Mouse (Mus musculus) heart, postnatal 10 days (tissue): ENCODE data around the gene Vav2. TPM values are rescaled to one million over a fixed set of nuclear protein-coding genes. Genes with fewer than 3 reads are reported as not detected.

ENCODE experiments used
- DNase-seq, 2 experiments: peaks; one replicate each; pipeline ENCODE4 v3.0.0; 2021
- intact Hi-C: fragments of 180-260 bp; cut with DNase I; formaldehyde crosslinking; loops from one replicate; pipeline ENCODE4 v1.15.1; 2025
- total RNA-seq, 2 experiments: library from RNA; stranded (reverse); gene quantifications; 2 replicates each; pipeline ENCODE4 v1.2.3; 2021

Gene Vav2
- total RNA-seq, 2 experiments from 2014 or later, result 13.1 to 14.4 TPM

- DNase-seq, result peak; percentile 87 to 93
- intact Hi-C loops, result loop anchor here (1.0 to 5.0 kb wide), 2 partner anchors 139 to 478 kb away; no protein-coding TSS in a partner anchor
Measured at GRCm38 (mm10) chr2:27289019-27289418, 137.8 kb downstream of the Vav2 start.

- DNase-seq, result no peak
- intact Hi-C loops, result loop anchor here (5.0 kb wide), 1 partner anchor 480 kb away; no protein-coding TSS in a partner anchor
Measured at GRCm38 (mm10) chr2:27286971-27287710, 139.7 kb downstream of the Vav2 start.

- DNase-seq, result no peak
- intact Hi-C loops, result no loop called here
Measured at GRCm38 (mm10) chr2:27284441-27284840, 142.4 kb downstream of the Vav2 start.

GRCm38 (mm10) chr2:27281771-27282170 is 145.1 kb downstream of the Vav2 start:
- intact Hi-C loops, result loop anchor here (2.0 kb wide), 1 partner anchor 147 kb away; no protein-coding TSS in a partner anchor

GRCm38 (mm10) chr2:27280920-27281611 is 145.8 kb downstream of the Vav2 start:
- intact Hi-C loops, result loop anchor here (2.0 kb wide), 1 partner anchor 148 kb away; no protein-coding TSS in a partner anchor
- DNase-seq, result peak; percentile 75 to 86

More at GRCm38 (mm10) chr2:27281771-27282170, 145.1 kb downstream of the Vav2 start:
- no peak for DNase-seq

GRCm38 (mm10) chr2:27278859-27279258 is 148.0 kb downstream of the Vav2 start:
- intact Hi-C loops, result no loop called here
- no peak for DNase-seq

GRCm38 (mm10) chr2:27268325-27268724 is 158.5 kb downstream of the Vav2 start:
- no peak for DNase-seq
- intact Hi-C loops, result no loop called here

GRCm38 (mm10) chr2:27265819-27266218 is 161.0 kb downstream of the Vav2 start:
- no peak for DNase-seq
- intact Hi-C loops, result no loop called here

GRCm38 (mm10) chr2:27262984-27263383 is 163.8 kb downstream of the Vav2 start:
- intact Hi-C loops, result no loop called here

GRCm38 (mm10) chr2:27251434-27251833 is 175.4 kb downstream of the Vav2 start:
- intact Hi-C loops, result no loop called here
- DNase-seq, result no peak

More at GRCm38 (mm10) chr2:27262984-27263383, 163.8 kb downstream of the Vav2 start:
- DNase-seq, result peak in 1 of 2 experiments; percentile 19

- intact Hi-C loops, result no loop called here
- no peak for DNase-seq
Measured at GRCm38 (mm10) chr2:27248211-27248610, 178.6 kb downstream of the Vav2 start, which contains the start of gene Sardh. Gene Sardh, minus strand, starts transcription at chr2:27248337.

- intact Hi-C loops, result no loop called here
- no peak for DNase-seq
Measured at GRCm38 (mm10) chr2:27247487-27247863, 179.4 kb downstream of the Vav2 start.

GRCm38 (mm10) chr2:27246712-27247486 is 179.9 kb downstream of the Vav2 start:
- intact Hi-C loops, result no loop called here
- DNase-seq, result peak; percentile 92 to 94

- intact Hi-C loops, result no loop called here
- no peak for DNase-seq
Measured at GRCm38 (mm10) chr2:27245947-27246346, 180.9 kb downstream of the Vav2 start.

GRCm38 (mm10) chr2:27237342-27237741 is 189.5 kb downstream of the Vav2 start:
- intact Hi-C loops, result loop anchor here (1.0 to 5.0 kb wide), 5 partner anchors 194 to 591 kb away; no protein-coding TSS in a partner anchor
- peak; percentile 74 to 86 for DNase-seq

- intact Hi-C loops, result loop anchor here (2.0 to 5.0 kb wide), 5 partner anchors 113 to 589 kb away; no protein-coding TSS in a partner anchor
- DNase-seq, result peak; percentile 83 to 87
Measured at GRCm38 (mm10) chr2:27235729-27236128, 191.1 kb downstream of the Vav2 start.

GRCm38 (mm10) chr2:27232376-27232775 is 194.5 kb downstream of the Vav2 start:
- DNase-seq, result peak; percentile 58 to 69
- intact Hi-C loops, result no loop called here

GRCm38 (mm10) chr2:27229481-27230105 is 197.2 kb downstream of the Vav2 start:
- intact Hi-C loops, result no loop called here
- DNase-seq, result peak; percentile 39 to 51

- DNase-seq, result peak; percentile 41 to 44
- intact Hi-C loops, result no loop called here
Measured at GRCm38 (mm10) chr2:27228809-27229480, 197.9 kb downstream of the Vav2 start.

GRCm38 (mm10) chr2:27226572-27226971 is 200.3 kb downstream of the Vav2 start:
- intact Hi-C loops, result no loop called here
- DNase-seq, result no peak
